Mouse (Mus musculus): Measurements from ENCODE around the gene Zfp768. TPM values are rescaled to one million over a fixed set of nuclear protein-coding genes. Genes with fewer than 3 reads are reported as not detected.
A peak's percentile ranks its signal among the peaks of the same experiment; 100 is the strongest.

Gene Zfp768
- total RNA-seq, 2 experiments from 2014 or later: 40.4 to 43.0 TPM

- DNase-seq: no peak
- intact Hi-C loops (cut with DNase I): no loop called here
Measured at GRCm38 (mm10) chr7:127313912-127314311, 31.5 kb downstream of the Zfp768 start.

- no peak for DNase-seq
- intact Hi-C loops (cut with DNase I): loop anchor here (1.0 to 2.0 kb wide), 2 partner anchors 33 to 188 kb away; no protein-coding TSS in a partner anchor
Measured at GRCm38 (mm10) chr7:127309951-127310350, 35.4 kb downstream of the Zfp768 start.

GRCm38 (mm10) chr7:127308887-127309286, 36.5 kb downstream of the Zfp768 start:
- intact Hi-C loops (cut with DNase I): loop anchor here (1.0 to 2.0 kb wide), 2 partner anchors 34 to 189 kb away; no protein-coding TSS in a partner anchor
- DNase-seq: peak; percentile 81 to 87

- intact Hi-C loops (cut with DNase I): loop anchor here (2.0 kb wide), 1 partner anchor 34 kb away; no protein-coding TSS in a partner anchor
- peak in 1 of 2 experiments; percentile 23 for DNase-seq
Measured at GRCm38 (mm10) chr7:127308431-127308830, 37.0 kb downstream of the Zfp768 start.

- DNase-seq: no peak
- intact Hi-C loops (cut with DNase I): no loop called here
Measured at GRCm38 (mm10) chr7:127297586-127298193, 47.7 kb downstream of the Zfp768 start.

- intact Hi-C loops (cut with DNase I): no loop called here
- no peak for DNase-seq
Measured at GRCm38 (mm10) chr7:127296786-127297555, 48.4 kb downstream of the Zfp768 start.

- intact Hi-C loops (cut with DNase I): no loop called here
- no peak for DNase-seq
Measured at GRCm38 (mm10) chr7:127296098-127296497, 49.3 kb downstream of the Zfp768 start, which contains the start of gene Itgal. Itgal (plus strand) TSS chr7:127296260.

Other genes starting within 250 kb of the Zfp768 start
- gene Qprt, start 223.4 kb downstream of the Zfp768 start, total RNA-seq (2021): under 1 TPM in 1 of 2 experiments, not detected in 1; 0.29 TPM
- gene Spn, start 207.8 kb downstream of the Zfp768 start, total RNA-seq (2021): under 1 TPM; 0.72 to 0.84 TPM
- gene Cd2bp2, start 149.5 kb downstream of the Zfp768 start, total RNA-seq (2021): 10 to 100 TPM; 46.8 to 49.2 TPM
- gene Tbc1d10b, start 137.1 kb downstream of the Zfp768 start, total RNA-seq (2021): 10 to 100 TPM; 35.3 to 37.2 TPM
- 1 to 10 TPM; 1.7 to 2.5 TPM for gene Mylpf, start 136.7 kb downstream of the Zfp768 start, total RNA-seq (2021)
- 1 to 10 TPM; 6.8 to 8.8 TPM for gene Zfp553, start 112.5 kb downstream of the Zfp768 start, total RNA-seq (2021)
- gene Sept1, start 112.5 kb downstream of the Zfp768 start, total RNA-seq (2021): 10 to 100 TPM; 11.5 to 15.5 TPM
- 10 to 100 TPM; 14.3 to 15.9 TPM for gene Zfp771, start 101.3 kb downstream of the Zfp768 start, total RNA-seq (2021)
- gene Dctpp1, start 84.9 kb downstream of the Zfp768 start, total RNA-seq (2021): 10 to 100 TPM; 45.2 to 48.5 TPM
- gene Sephs2, start 71.5 kb downstream of the Zfp768 start, total RNA-seq (2021): 10 to 100 TPM; 39.4 to 49.4 TPM
- gene Itgal, start 49.3 kb downstream of the Zfp768 start, total RNA-seq (2021): 1 to 10 TPM; 2.8 to 3.7 TPM
- gene Zfp747, start 30.5 kb upstream of the Zfp768 start, total RNA-seq (2021): 1 to 10 TPM; 5.5 to 5.6 TPM
- 1 to 10 TPM; 2.9 to 3.2 TPM for gene 9130019O22Rik, start 41.6 kb upstream of the Zfp768 start, total RNA-seq (2021)
- gene E430018J23Rik, start 48.0 kb upstream of the Zfp768 start, total RNA-seq (2021): 1 to 10 TPM; 4.7 to 5.7 TPM
- 1 to 10 TPM; 4.7 TPM for gene Zfp764, start 61.2 kb upstream of the Zfp768 start, total RNA-seq (2021)
- gene Zfp688, start 76.5 kb upstream of the Zfp768 start, total RNA-seq (2021): 1 to 10 TPM; 3.8 to 6.2 TPM
- gene Zfp689, start 103.6 kb upstream of the Zfp768 start, total RNA-seq (2021): 1 to 10 TPM; 2.7 to 3.0 TPM
- 10 to 100 TPM; 27.1 to 27.4 TPM for gene Prr14, start 114.0 kb upstream of the Zfp768 start, total RNA-seq (2021)
- gene Fbrs, start 133.6 kb upstream of the Zfp768 start, total RNA-seq (2021): 10 to 100 TPM; 41.6 to 42.1 TPM
- gene Srcap, start 166.4 kb upstream of the Zfp768 start, total RNA-seq (2021): 10 to 100 TPM; 67.8 to 74.8 TPM
- 10 to 100 TPM; 14.1 to 14.3 TPM for gene Gm42715, start 174.0 kb upstream of the Zfp768 start, total RNA-seq (2021)
- gene Tmem265, start 215.8 kb upstream of the Zfp768 start, total RNA-seq (2021): not detected
- gene Phkg2, start 227.8 kb upstream of the Zfp768 start, total RNA-seq (2021): 10 to 100 TPM; 21.0 to 21.1 TPM
- 1 to 10 TPM; 7.3 to 8.7 TPM for gene Ccdc189, start 243.0 kb upstream of the Zfp768 start, total RNA-seq (2021)
- gene Rnf40, start 243.2 kb upstream of the Zfp768 start, total RNA-seq (2021): 10 to 100 TPM; 54.3 to 57.0 TPM

Measured in heart, postnatal 10 days (tissue).